Mouse (Mus musculus): ENCODE results near the gene Mrgpra6. TPM values are rescaled to one million over a fixed set of nuclear protein-coding genes. Genes with fewer than 3 reads are reported as not detected.

The Mrgpra6 gene
- polyA plus RNA-seq, 1 experiment from 2014 or later: not detected

DNA sequence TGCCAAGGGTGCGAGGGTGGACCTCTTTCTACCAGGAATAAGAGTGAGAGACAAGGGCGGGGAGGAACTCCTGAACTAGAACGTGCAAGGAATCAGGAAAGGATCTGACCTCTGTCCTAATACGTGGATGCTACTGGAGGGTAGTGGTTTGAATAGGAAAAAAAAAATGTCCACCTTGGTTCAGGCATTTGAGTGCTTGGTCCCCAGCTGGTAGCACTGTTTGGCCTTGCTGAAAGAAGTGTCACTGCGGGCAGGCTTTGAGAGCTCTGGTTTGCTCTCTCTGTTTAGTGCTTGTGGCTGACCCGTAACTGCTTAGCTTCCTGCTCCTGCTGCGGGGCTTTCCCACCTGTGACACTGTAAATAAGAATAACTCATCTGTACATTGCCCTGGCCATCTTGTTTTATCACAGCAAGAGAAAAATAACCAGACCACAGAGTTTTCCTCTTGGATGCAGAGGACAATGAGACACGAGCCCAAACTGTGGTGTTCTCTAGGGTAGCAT lies 64.8 kb downstream of the Mrgpra6 start:
- Histone ChIP-seq H3K9ac (no peak overlapping the region), H3K27me3 (ENCODE audit: insufficient read depth, low read length) (peaks cover 1% of the 10 kb centered on the region; the same call in 1 of the 2 replicates), H3K27ac (ENCODE audit: low read depth) (no peak overlapping the region), H3K36me3 (ENCODE audit: insufficient read depth) (no peaks in the 10 kb centered on the region), H3K4me1 (ENCODE audit: insufficient read depth) (no peaks in the 10 kb centered on the region), H3K9me3 (ENCODE audit: low read depth, low read length) (no peaks in the 10 kb centered on the region), H3K4me2 (no peak overlapping the region), H3K4me3 (ENCODE audit: low read depth, low read length) (no peak overlapping the region)
- no peak for ATAC-seq (ENCODE audit: insufficient read depth)
- 66% methylated on average over 8 of the region's 8 CpGs for whole genome bisulfite sequencing
- DNase-seq: no peak
- no peak for TF ChIP-seq CTCF (IDR thresholded peaks at IDR 0.05; ENCODE audit: low read depth)

Other genes with a start within 250 kb of the Mrgpra6 start
- gene Uevld, start 246.4 kb downstream of the Mrgpra6 start, polyA plus RNA-seq (2014; fragmentation: Nextera tagmentation; extraction: Ambion mirVana): 14.9 TPM in 2 replicates
- gene Gm9999, start 221.3 kb downstream of the Mrgpra6 start, polyA plus RNA-seq (2014; fragmentation: Nextera tagmentation; extraction: Ambion mirVana): not detected in 2 replicates
- gene Spty2d1, start 196.5 kb downstream of the Mrgpra6 start, polyA plus RNA-seq (2014; fragmentation: Nextera tagmentation; extraction: Ambion mirVana): 23.6 and 23.8 TPM in 2 replicates
- 31.9 and 32.1 TPM in 2 replicates for gene Tmem86a, start 154.3 kb downstream of the Mrgpra6 start, polyA plus RNA-seq (2014; fragmentation: Nextera tagmentation; extraction: Ambion mirVana)
- 6.9 and 7.0 TPM in 2 replicates for gene Ptpn5, start 71.2 kb downstream of the Mrgpra6 start, polyA plus RNA-seq (2014; fragmentation: Nextera tagmentation; extraction: Ambion mirVana)
- gene Mrgpra9, start 47.9 kb upstream of the Mrgpra6 start, polyA plus RNA-seq (2014; fragmentation: Nextera tagmentation; extraction: Ambion mirVana): 0.28 TPM in 1 of 2 replicates, not detected in the other
- gene Mrgpra1, start 149.3 kb upstream of the Mrgpra6 start, polyA plus RNA-seq (2014; fragmentation: Nextera tagmentation; extraction: Ambion mirVana): not detected in 2 replicates
- not detected in 2 replicates for gene Mrgpra2a, start 247.2 kb upstream of the Mrgpra6 start, polyA plus RNA-seq (2014; fragmentation: Nextera tagmentation; extraction: Ambion mirVana)

All from lung, embryonic 14.5 days (tissue).